Mouse (Mus musculus) lung, postnatal 0 days (tissue): ENCODE measurements around the gene Gpatch11. TPM values are rescaled to one million over a fixed set of nuclear protein-coding genes. Genes with fewer than 3 reads are reported as not detected.
A peak's percentile ranks its signal among the peaks of the same experiment; 100 is the strongest.
"Not testable (repeated sequence)": the region's sequence is repeated elsewhere in the genome, so short reads cannot be mapped to it uniquely, and the experiment has no call there.

Experiments used
- ATAC-seq: fragments of 200-750 bp; cut with Nextera tagmentation; 2 replicates; pipeline ENCODE4 v1.8.0; 2017; ENCODE audit warnings: moderate library complexity
- DNase-seq: peaks from one replicate; pipeline ENCODE4 v3.0.0-alpha.2; 2016; ENCODE audit warnings: low spot score
- H3K27ac ChIP-seq: fragments of 300-500 bp; sonication (generic); 2 replicates; pipeline ENCODE4 v1.5.1; 2014; ENCODE audit warnings: antibody characterized with exemption, mild to moderate bottlenecking, low read length, mixed read lengths
- H3K27me3 ChIP-seq: fragments of 300-500 bp; sonication (generic); replicated peaks from 2 replicates; pipeline ENCODE4 v1.6.1; 2014; ENCODE audit warnings: low read length, mixed read lengths; ENCODE audit not compliant: insufficient read depth
- H3K36me3 ChIP-seq: fragments of 300-500 bp; sonication (generic); 2 replicates; pipeline ENCODE4 v1.6.1; 2014; ENCODE audit warnings: low read length, mixed read lengths; ENCODE audit not compliant: insufficient read depth
- H3K4me1 ChIP-seq: fragments of 300-500 bp; sonication (generic); 2 replicates; pipeline ENCODE4 v1.6.1; 2014; ENCODE audit warnings: antibody characterized with exemption, low read depth, low read length, mixed read lengths; ENCODE audit not compliant: insufficient read depth
- H3K4me2 ChIP-seq: fragments of 300-500 bp; sonication (generic); replicated peaks from 2 replicates; pipeline ENCODE4 v1.6.1; 2014; ENCODE audit warnings: low read depth, mild to moderate bottlenecking, low read length, moderate library complexity, mixed read lengths
- H3K4me3 ChIP-seq: fragments of 300-500 bp; sonication (generic); 2 replicates; pipeline ENCODE4 v1.5.1; 2014; ENCODE audit warnings: low read depth, low read length
- H3K9ac ChIP-seq: fragments of 300-500 bp; sonication (generic); replicated peaks from 2 replicates; pipeline ENCODE4 v1.6.1; 2014; ENCODE audit warnings: low read depth, mild to moderate bottlenecking
- H3K9me3 ChIP-seq: fragments of 300-500 bp; sonication (generic); 2 replicates; pipeline ENCODE4 v1.6.1; 2016; ENCODE audit warnings: low read length, mixed read lengths
- CTCF ChIP-seq: IDR thresholded peaks from 2 replicates; pipeline ENCODE4 v1.5.1; 2016; ENCODE audit warnings: antibody characterized with exemption, mild to moderate bottlenecking
- EP300 ChIP-seq: IDR thresholded peaks from 2 replicates; pipeline ENCODE4 v1.6.1; 2016; ENCODE audit warnings: antibody characterized with exemption, mild to moderate bottlenecking, control low read depth
- WGBS: fragments of 180-500 bp; shearing (Covaris S2); extraction: QIAGEN DNeasy Blood & Tissue Kit; methylation state at CpG from one replicate; pipeline ENCODE4 v1.1.7; 2014; 5-methylcytosine and 5-hydroxymethylcytosine counted together
- polyA plus RNA-seq: library from polyadenylated mRNA; unstranded; fragments of >200 nt; fragmentation: Nextera tagmentation; extraction: Ambion mirVana; gene quantifications from 2 replicates; pipeline ENCODE4 v1.2.1, GENCODE M21; 2015

Gene Gpatch11
- 35.7 and 38.4 TPM in 2 replicates for polyA plus RNA-seq

DNA sequence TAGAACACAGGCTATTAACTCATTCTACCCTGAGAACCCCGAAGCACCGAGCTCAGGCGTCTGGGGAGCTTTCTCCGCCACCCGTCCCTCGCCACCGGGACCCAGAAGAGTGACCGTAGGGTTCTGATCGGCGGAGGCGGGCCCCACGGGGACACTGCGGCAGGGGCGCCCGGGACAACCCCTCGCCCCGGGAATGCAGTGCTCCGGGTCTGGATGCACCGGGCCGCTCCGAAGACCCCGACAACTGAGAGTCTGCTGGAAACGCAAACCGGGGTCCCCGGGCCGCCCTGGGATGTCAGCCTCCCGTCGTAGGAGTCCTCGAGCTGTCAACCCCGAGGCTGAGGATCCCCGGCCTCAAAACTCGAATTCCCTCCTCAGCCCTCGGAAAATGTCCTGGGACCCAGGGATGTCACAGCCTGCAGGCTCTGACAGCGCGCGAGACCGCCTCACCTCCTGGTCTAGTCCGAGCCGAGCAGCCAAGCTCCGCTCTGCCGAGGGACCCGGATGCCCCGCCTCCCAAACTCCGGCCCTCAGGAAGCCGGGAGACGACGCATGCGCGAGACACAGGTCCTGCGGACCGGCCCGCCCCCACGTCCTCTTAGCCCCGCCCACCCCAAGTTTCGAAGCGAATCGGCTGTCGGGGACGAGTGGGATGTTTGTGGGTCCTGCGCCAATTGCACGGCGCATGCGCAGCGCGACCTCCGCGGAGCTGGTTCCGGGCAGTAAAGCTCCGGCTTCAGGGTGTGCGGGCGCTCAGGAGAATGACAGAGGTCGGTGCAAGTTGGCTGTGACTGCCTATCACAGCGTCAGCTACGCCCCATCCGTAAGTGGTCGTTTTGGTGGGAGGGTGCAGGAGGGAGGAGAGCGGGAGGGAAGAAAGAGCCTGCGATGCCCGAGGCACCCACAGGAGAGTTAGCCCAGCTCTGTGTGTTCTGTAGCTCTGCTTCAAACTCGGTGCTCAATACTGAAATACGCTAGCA is at the start of gene Gpatch11, which contains the start of gene Heatr5b:
Gene Gpatch11, plus strand, starts transcription at position 712 of the 980 bp plus-strand sequence.
Gene Heatr5b, minus strand, starts transcription at position 509 of the 980 bp plus-strand sequence.
- H3K4me1 ChIP-seq: no peaks in the 10 kb centered on the region
- ATAC-seq: peak; percentile 98
- under 1% methylated on average over 81 of the region's 81 CpGs for WGBS

DNA sequence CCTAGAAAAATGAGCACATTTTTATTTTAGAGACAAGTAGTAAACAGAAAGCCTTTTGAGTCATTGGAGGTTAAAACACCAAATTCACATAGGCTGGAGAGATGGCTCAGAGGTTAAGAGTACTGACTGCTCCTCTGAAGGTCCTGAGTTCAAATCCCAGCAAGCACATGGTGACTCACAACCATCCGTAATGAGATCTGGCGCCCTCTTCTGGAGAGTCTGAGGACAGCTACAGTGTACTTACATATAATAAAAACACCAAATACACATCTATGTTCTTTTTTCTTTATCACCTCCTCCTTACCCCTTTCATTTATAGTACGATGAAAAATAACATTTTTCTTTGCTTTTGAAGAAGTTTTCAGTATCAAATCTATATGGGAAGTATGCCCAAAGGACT is 47.1 kb upstream of the Gpatch11 start:
- H3K9ac ChIP-seq, DNase-seq, H3K9me3 ChIP-seq, H3K4me1 ChIP-seq, H3K27me3 ChIP-seq, H3K4me2 ChIP-seq, ATAC-seq, H3K4me3 ChIP-seq, H3K27ac ChIP-seq, H3K36me3 ChIP-seq: not testable (repeated sequence)
- TF ChIP-seq CTCF: 0 out of 2 replicates have a peak, but pooled peaks have one; percentile 2
- 71% methylated on average over 3 of the region's 3 CpGs for WGBS

More for the DNA sequence above, at the start of gene Gpatch11, which contains the start of gene Heatr5b:
- Histone ChIP-seq H3K27me3 (no peaks in the 10 kb centered on the region), H3K36me3 (peaks cover 15% of the 10 kb centered on the region; the same call in 1 of the 2 replicates), H3K9me3 (no peaks in the 10 kb centered on the region), H3K4me3 (peak within 1 kb of the TSS; percentile 78), H3K4me2 (peak within 1 kb of the TSS; percentile 96), H3K9ac (peak within 1 kb of the TSS; percentile 80), H3K27ac (peak within 1 kb of the TSS; percentile 82)
- peak; percentile 100 for DNase-seq
- TF ChIP-seq CTCF (no peak), EP300 (no peak)

DNA sequence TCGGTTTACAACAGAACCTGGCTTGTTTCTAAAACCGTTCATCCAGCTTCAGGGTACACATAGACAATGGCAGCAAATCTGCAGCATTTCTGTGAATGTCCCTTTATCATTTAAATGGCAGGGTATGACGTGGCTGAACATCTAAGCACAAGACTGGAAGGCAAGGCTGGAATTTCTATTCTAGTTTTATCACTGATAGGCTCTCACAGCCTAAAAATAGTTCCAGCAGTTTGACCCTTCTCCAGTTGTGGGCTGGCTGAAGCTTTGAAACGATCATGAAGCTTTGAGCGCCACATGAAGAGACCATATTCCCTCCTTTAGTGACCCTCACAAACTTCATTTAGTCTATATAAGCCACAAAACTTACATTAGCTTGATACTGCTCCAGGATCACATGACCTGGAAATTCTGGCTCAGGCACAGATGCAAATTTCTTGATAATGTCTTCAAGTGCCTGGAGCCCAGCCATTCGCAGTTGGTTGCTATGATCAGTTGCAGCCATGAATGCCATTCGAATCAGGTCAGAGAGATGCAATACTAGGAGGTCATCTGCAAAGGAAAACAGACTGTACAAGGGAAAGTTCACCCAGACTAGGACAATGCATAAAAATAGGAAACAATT is 44.2 kb upstream of the Gpatch11 start:
- DNase-seq (no peak), ATAC-seq (no peak)
- H3K4me1 ChIP-seq: no peaks in the 10 kb centered on the region
- WGBS: 68% methylated on average over 7 of the region's 7 CpGs
- no peak overlapping the region for H3K4me2 ChIP-seq
- no peak overlapping the region for H3K27ac ChIP-seq
- no peaks in the 10 kb centered on the region for H3K9me3 ChIP-seq
- no peaks in the 10 kb centered on the region for H3K27me3 ChIP-seq
- peaks cover 11% of the 10 kb centered on the region; the same call in 1 of the 2 replicates for H3K36me3 ChIP-seq
- TF ChIP-seq EP300 (no peak), CTCF (no peak)
- no peak overlapping the region for H3K9ac ChIP-seq
- H3K4me3 ChIP-seq: no peak overlapping the region

DNA sequence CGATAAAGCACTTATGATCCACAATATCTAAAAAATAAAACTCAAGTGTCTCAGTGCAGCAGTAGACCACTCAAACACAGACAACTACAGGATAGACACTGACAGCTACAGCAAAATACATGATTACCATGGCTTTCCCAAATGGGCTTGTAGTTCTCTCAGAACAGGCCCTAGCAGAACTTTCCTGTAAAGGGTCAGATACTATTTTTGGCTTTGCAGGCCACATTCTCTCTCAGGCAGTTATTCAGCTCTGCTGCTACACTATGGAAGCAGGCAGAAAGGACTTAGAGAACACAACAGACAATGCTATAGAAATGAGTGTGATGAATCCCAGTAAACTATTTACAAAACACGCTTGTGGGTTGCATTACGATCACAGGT is 43.7 kb upstream of the Gpatch11 start:
- Histone ChIP-seq H3K9me3 (no peaks in the 10 kb centered on the region), H3K27me3 (no peaks in the 10 kb centered on the region), H3K9ac (no peak overlapping the region), H3K4me1 (no peaks in the 10 kb centered on the region), H3K36me3 (peaks cover 11% of the 10 kb centered on the region; the same call in 1 of the 2 replicates), H3K4me3 (no peak overlapping the region), H3K27ac (no peak overlapping the region), H3K4me2 (no peak overlapping the region)
- DNase-seq (no peak), ATAC-seq (no peak)
- WGBS: 93% methylated on average over 3 of the region's 3 CpGs
- TF ChIP-seq EP300 (no peak), CTCF (no peak)

DNA sequence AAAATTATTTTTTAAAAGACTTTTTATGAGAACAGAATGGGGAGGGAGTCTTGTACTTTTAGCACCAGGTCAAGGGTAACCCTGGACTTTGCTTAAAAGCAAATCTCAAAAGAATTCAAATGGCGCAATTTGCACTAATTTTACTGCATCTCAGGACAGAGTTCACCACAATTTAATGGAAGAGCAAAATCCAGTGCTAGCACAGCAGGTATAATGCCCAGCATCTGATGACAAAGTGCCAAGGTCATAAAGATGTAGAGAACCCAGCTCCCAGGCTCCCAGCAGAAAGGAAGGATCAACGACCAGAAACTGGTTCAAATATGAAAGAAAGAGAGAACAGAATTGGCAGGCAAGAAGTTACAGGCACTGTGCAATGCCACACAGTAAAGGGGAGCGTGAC is 43.2 kb upstream of the Gpatch11 start:
- no peak for DNase-seq
- WGBS: 84% methylated on average over 3 of the region's 3 CpGs

DNA sequence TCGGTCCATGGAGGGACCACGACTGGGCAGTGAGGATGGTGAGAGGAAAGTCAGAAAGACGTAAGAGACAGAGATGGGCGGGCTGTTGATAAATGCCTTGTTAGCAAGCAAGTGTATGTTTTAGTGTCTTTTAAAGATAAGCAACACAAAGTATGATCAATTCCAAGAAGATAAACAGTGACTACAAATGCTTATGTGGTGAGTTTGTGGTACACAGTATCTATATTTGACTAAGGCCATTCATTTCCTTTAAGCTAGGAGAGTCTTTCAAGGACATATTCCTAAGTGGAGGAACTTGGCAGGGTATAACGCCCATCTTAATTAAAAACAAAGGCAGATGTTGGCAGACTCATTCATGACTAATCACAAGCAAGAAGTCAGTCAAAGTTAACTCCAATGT is 41.0 kb upstream of the Gpatch11 start:
- H3K4me2 ChIP-seq: no peak overlapping the region
- no peak overlapping the region for H3K27ac ChIP-seq
- ATAC-seq (no peak), DNase-seq (no peak)
- no peaks in the 10 kb centered on the region for H3K9me3 ChIP-seq
- H3K4me1 ChIP-seq: no peaks in the 10 kb centered on the region
- TF ChIP-seq CTCF (no peak), EP300 (no peak)
- WGBS: 74% methylated on average over 5 of the region's 5 CpGs
- no peak overlapping the region for H3K4me3 ChIP-seq
- peaks cover 14% of the 10 kb centered on the region; the same call in 1 of the 2 replicates for H3K36me3 ChIP-seq
- H3K27me3 ChIP-seq: no peaks in the 10 kb centered on the region
- H3K9ac ChIP-seq: no peak overlapping the region

More for the DNA sequence above, 43.2 kb upstream of the Gpatch11 start:
- Histone ChIP-seq H3K9me3 (no peaks in the 10 kb centered on the region), H3K4me1 (no peaks in the 10 kb centered on the region), H3K27ac (no peak overlapping the region), H3K4me3 (no peak overlapping the region), H3K27me3 (no peaks in the 10 kb centered on the region), H3K4me2 (no peak overlapping the region), H3K9ac (no peak overlapping the region), H3K36me3 (peaks cover 11% of the 10 kb centered on the region; the same call in 1 of the 2 replicates)
- TF ChIP-seq CTCF (no peak), EP300 (no peak)
- ATAC-seq: no peak
